Mouse (Mus musculus) stomach, postnatal 0 days (tissue): ENCODE data around the gene Chd9. TPM values are rescaled to one million over a fixed set of nuclear protein-coding genes. Genes with fewer than 3 reads are reported as not detected.

Source experiments
- ATAC-seq: fragments of 200-750 bp; cut with Nextera tagmentation; 2 replicates; pipeline ENCODE4 v1.8.0; 2017; ENCODE audit not compliant: low FRiP score, low TSS enrichment
- DNase-seq: peaks from one replicate; pipeline ENCODE4 v3.0.0-alpha.2; 2016; ENCODE audit warnings: low spot score
- H3K27ac ChIP-seq: fragments of 300-500 bp; sonication (generic); replicated peaks from 2 replicates; pipeline ENCODE4 v1.5.1; 2014; ENCODE audit warnings: mild to moderate bottlenecking, control low read depth
- H3K27me3 ChIP-seq: fragments of 300-500 bp; sonication (generic); 2 replicates; pipeline ENCODE4 v1.6.1; 2014; ENCODE audit warnings: low read length; ENCODE audit not compliant: control insufficient read depth, insufficient read depth
- H3K36me3 ChIP-seq: fragments of 300-500 bp; sonication (generic); 2 replicates; pipeline ENCODE4 v1.6.1; 2014; ENCODE audit warnings: low read length, mixed read lengths; ENCODE audit not compliant: control insufficient read depth, insufficient read depth
- H3K4me1 ChIP-seq: fragments of 300-500 bp; sonication (generic); replicated peaks from 2 replicates; pipeline ENCODE4 v1.6.1; 2014; ENCODE audit warnings: antibody characterized with exemption; ENCODE audit not compliant: control insufficient read depth, insufficient read depth
- H3K4me2 ChIP-seq: fragments of 300-500 bp; sonication (generic); replicated peaks from 2 replicates; pipeline ENCODE4 v1.6.1; 2014; ENCODE audit warnings: low read depth, mild to moderate bottlenecking, control low read depth, moderate library complexity
- H3K4me3 ChIP-seq: fragments of 300-500 bp; sonication (generic); 2 replicates; pipeline ENCODE4 v1.5.1; 2014; ENCODE audit warnings: low read depth, low read length, control low read depth
- H3K9ac ChIP-seq: fragments of 300-500 bp; sonication (generic); 2 replicates; pipeline ENCODE4 v1.6.1; 2014; ENCODE audit warnings: mild to moderate bottlenecking, low read length, control low read depth, mixed read lengths
- H3K9me3 ChIP-seq: fragments of 300-500 bp; sonication (generic); 2 replicates; pipeline ENCODE4 v1.6.1; 2016; ENCODE audit warnings: low read length; ENCODE audit not compliant: control insufficient read depth
- CTCF ChIP-seq: IDR thresholded peaks from 2 replicates; pipeline ENCODE4 v1.5.1; 2016; ENCODE audit warnings: antibody characterized with exemption, low read depth, mild to moderate bottlenecking, moderate library complexity
- EP300 ChIP-seq: optimal IDR thresholded peaks from 2 replicates; pipeline ENCODE3; 2016; ENCODE audit warnings: antibody characterized with exemption
- whole genome bisulfite sequencing: fragments of 180-500 bp; shearing (Covaris S2); extraction: QIAGEN DNeasy Blood & Tissue Kit; methylation state at CpG from one replicate; pipeline ENCODE4 v1.1.7; 2014; 5-methylcytosine and 5-hydroxymethylcytosine counted together
- polyA plus RNA-seq: library from polyadenylated mRNA; unstranded; fragments of >200 nt; fragmentation: Nextera tagmentation; extraction: Ambion mirVana; gene quantifications from 2 replicates; pipeline ENCODE4 v1.2.1, GENCODE M21; 2015

Chd9 gene
- polyA plus RNA-seq, 1 experiment from 2014 or later, result 131 TPM

- Histone ChIP-seq H3K4me1 (no peaks in the 10 kb centered on the region; the same call in 1 of the 2 replicates), H3K27ac (peak overlapping the region; percentile 31; the same call in 1 of the 2 replicates), H3K4me2 (no peak overlapping the region), H3K4me3 (no peak overlapping the region), H3K27me3 (no peaks in the 10 kb centered on the region), H3K9ac (no peak overlapping the region), H3K9me3 (no peaks in the 10 kb centered on the region), H3K36me3 (no peaks in the 10 kb centered on the region)
- DNase-seq, result peak; percentile 49
- 58% methylated on average over 4 of the region's 4 CpGs for WGBS
- peak; percentile 93 for ATAC-seq
- no peak for TF ChIP-seq CTCF
- TF ChIP-seq EP300, result no peak
Measured at GRCm38 (mm10) chr8:90938352-90938930, 110.3 kb downstream of the Chd9 start.

- Histone ChIP-seq H3K9me3 (no peaks in the 10 kb centered on the region), H3K36me3 (no peaks in the 10 kb centered on the region), H3K4me3 (no peak overlapping the region), H3K9ac (no peak overlapping the region), H3K4me2 (no peak overlapping the region), H3K4me1 (no peaks in the 10 kb centered on the region; the same call in 1 of the 2 replicates), H3K27ac (no peak overlapping the region), H3K27me3 (no peaks in the 10 kb centered on the region)
- 58% methylated on average over 1 of the region's 1 CpGs for WGBS
- DNase-seq, result no peak
- TF ChIP-seq CTCF (no peak), EP300 (no peak)
- ATAC-seq, result no peak
Measured at GRCm38 (mm10) chr8:90939867-90940266, 111.7 kb downstream of the Chd9 start.

DNA sequence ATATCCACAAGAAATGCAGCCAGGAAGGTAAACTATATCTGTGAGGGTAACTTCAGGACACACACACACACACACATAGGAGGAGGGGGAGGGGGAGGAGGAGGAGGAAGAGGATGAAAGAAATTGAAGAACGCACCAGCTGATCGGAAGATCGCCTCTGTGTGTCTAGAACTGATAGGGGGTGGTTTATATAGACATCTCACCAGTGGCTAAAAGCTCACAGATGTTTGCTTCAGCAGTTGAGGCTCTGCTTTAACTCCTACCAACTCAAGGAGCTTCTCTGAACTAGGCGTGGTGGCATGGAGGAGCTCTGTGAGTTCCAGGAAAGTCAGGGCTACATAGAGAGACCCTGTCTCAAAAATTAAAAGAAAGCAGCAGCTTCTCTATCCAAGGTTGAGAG, 115.6 kb downstream of the Chd9 start:
- ATAC-seq (no peak), DNase-seq (no peak)
- no peak overlapping the region for H3K9ac ChIP-seq
- 66% methylated on average over 4 of the region's 4 CpGs for WGBS
- H3K27ac ChIP-seq, result no peak overlapping the region
- H3K4me3 ChIP-seq, result no peak overlapping the region
- no peaks in the 10 kb centered on the region for H3K9me3 ChIP-seq
- no peaks in the 10 kb centered on the region for H3K27me3 ChIP-seq
- H3K4me1 ChIP-seq, result no peaks in the 10 kb centered on the region; the same call in 1 of the 2 replicates
- H3K4me2 ChIP-seq, result no peak overlapping the region
- no peaks in the 10 kb centered on the region for H3K36me3 ChIP-seq
- no peak for TF ChIP-seq EP300
- TF ChIP-seq CTCF, result no peak

DNA sequence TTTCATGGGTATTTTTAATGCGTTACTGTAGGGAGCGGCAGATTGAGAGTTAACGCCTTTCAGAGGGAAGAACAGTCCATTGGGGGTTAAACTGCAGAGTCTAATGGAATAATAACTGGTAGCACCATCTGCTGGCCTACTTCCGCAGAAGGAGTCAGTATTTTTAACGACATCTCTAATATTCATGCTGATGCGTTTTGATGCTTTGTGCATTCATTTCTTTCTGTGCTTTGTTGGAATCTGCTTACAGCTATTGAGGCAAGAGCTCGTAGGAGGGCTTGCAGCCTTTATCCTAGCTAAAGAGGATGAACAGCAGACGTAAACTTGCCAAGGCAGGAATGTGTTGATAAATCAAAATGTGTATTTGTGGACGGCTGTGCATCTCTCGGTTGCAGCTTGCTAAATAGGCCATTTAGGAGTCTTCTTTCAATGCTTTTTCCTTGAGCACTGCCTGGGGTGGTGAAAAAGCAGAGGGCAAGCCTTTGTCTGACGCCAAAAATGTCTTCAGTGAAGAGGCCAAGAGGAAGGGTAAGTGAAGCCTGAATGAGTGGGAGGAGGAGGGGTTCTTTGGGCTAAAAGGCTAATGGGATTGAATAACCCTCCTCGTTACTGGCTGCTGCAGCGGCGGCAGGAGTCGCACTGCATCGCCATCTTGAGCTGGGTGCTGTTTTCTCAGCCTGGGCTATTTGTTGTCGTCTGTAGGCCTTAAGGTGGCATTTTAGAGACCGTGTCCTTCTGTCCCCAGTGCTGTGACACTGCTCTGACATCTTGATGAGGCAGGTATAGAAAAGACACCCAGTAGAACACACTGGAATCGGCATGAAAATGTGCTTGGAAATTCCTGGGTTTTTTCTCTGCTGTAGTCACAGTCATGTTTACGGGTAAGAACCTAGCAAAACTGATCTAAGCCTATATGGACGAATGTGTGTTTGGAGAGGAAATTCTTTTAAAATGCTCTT, 126.9 kb downstream of the Chd9 start:
- H3K4me3 ChIP-seq, result peak overlapping the region; percentile 44
- no peaks in the 10 kb centered on the region for H3K4me1 ChIP-seq
- H3K36me3 ChIP-seq, result no peaks in the 10 kb centered on the region
- DNase-seq (peak; percentile 71), ATAC-seq (peak; percentile 91)
- TF ChIP-seq EP300 (peak; percentile 2), CTCF (peak; percentile 83)
- no peaks in the 10 kb centered on the region for H3K9me3 ChIP-seq
- peak overlapping the region; percentile 55 for H3K4me2 ChIP-seq
- no peaks in the 10 kb centered on the region for H3K27me3 ChIP-seq
- peak overlapping the region; percentile 71 for H3K9ac ChIP-seq
- peak overlapping the region; percentile 96 for H3K27ac ChIP-seq
- under 1% methylated on average over 21 of the region's 21 CpGs for WGBS

GRCm38 (mm10) chr8:90955761-90956136, 127.6 kb downstream of the Chd9 start:
- no peak for DNase-seq
- TF ChIP-seq EP300 (no peak), CTCF (no peak)
- Histone ChIP-seq H3K4me3 (peak overlapping the region; percentile 44; the same call in 1 of the 2 replicates), H3K4me2 (peak overlapping the region; percentile 57), H3K4me1 (no peaks in the 10 kb centered on the region), H3K27me3 (no peaks in the 10 kb centered on the region), H3K9ac (no peak overlapping the region), H3K36me3 (no peaks in the 10 kb centered on the region), H3K27ac (peak overlapping the region; percentile 96), H3K9me3 (no peaks in the 10 kb centered on the region)
- ATAC-seq, result no peak
